ENCODE assay signal across 21 mouse cellular contexts in genomic region chr11:106617821-106618580, GRCm38 (mm10). TPM values are rescaled to one million over a fixed set of nuclear protein-coding genes. Genes with fewer than 3 reads are reported as not detected.
A peak's percentile ranks its signal among the peaks of the same experiment; 100 is the strongest.
DNase-seq lines count a peak whose midpoint lies in the region; TF ChIP-seq lines count a peak whose summit lies in the region.
"Had no signal": no experiment of that assay in that cellular context is flagged by ENCODE, and none has a peak within 500 bp of the region (broad histone marks: within the 10 kb centered on the region; RNA-seq: fewer than 3 reads in every experiment).

No protein-coding gene starts in this region.

- DNase-seq in adrenal gland, postnatal 14 days: peak; percentile 22
- no peak for DNase-seq in adrenal gland, adult 2 months
- DNase-seq in layer of hippocampus, adult 2 months (ENCODE audit: low spot score in 2 of 2): no peak
- DNase-seq in layer of hippocampus, adult 11-12 months (ENCODE audit: low spot score): no peak
- peak; percentile 71 for DNase-seq in 416B (ENCODE audit: low read depth)
- DNase-seq in MEL (ENCODE audit: low read depth, low spot score): no peak
- no peak for DNase-seq in ovary, adult 18-20 months (ENCODE audit: low spot score)
- no peak for DNase-seq in frontal cortex, postnatal 25 days (ENCODE audit: low spot score in 2 of 2)
- DNase-seq: adrenal gland, postnatal 25 days; cerebellum, adult 8-10 months; cerebellum, postnatal 14 days; embryo, embryonic 11 days; gastrocnemius, postnatal 25 days had no signal

- H3K27me3 ChIP-seq in MEL (ENCODE audit: control insufficient read depth in 1 of 2, insufficient read depth in 2 of 2, low read length in 2 of 2): no peaks in the 10 kb centered on the region; a peak in 2 of 4 replicates
- H3K27me3 ChIP-seq: embryonic facial prominence, embryonic 15.5 days; forebrain, embryonic 15.5 days; heart, embryonic 12.5 days; intestine, embryonic 15.5 days had no signal

- no peaks in the 10 kb centered on the region; the same call in 1 of the 2 replicates for H3K79me2 ChIP-seq in MEL (ENCODE audit: control insufficient read depth, insufficient read depth, low read length, poor library complexity)

- TF ChIP-seq RAD21 in MEL (IDR thresholded peaks at IDR 0.05; ENCODE audit: low read depth, low read length): no peak

- peaks cover 0 to 5% of the 10 kb centered on the region in 2 experiments; a peak in 2 of 4 replicates for H3K36me3 ChIP-seq in MEL (ENCODE audit: control insufficient read depth in 1 of 2, insufficient read depth in 2 of 2, low read length in 2 of 2)
- H3K36me3 ChIP-seq: embryonic facial prominence, embryonic 15.5 days; forebrain, embryonic 10.5 days; forebrain, embryonic 15.5 days; heart, embryonic 12.5 days; hindbrain, embryonic 10.5 days; intestine, embryonic 15.5 days had no signal

- no peak for TF ChIP-seq CTCF in layer of hippocampus, adult 2 months (conservative IDR thresholded peaks at IDR 0.05)
- no peak for TF ChIP-seq CTCF in MEL (IDR thresholded peaks at IDR 0.05 in 2 of 3, conservative IDR thresholded peaks at IDR 0.05 in 1 of 3; ENCODE audit: control insufficient read depth in 1 of 3, insufficient read depth in 1 of 3, low read depth in 2 of 3, low read length in 3 of 3, poor library complexity in 1 of 3, severe bottlenecking in 1 of 3)

- no peak overlapping the region for H3K4me3 ChIP-seq in layer of hippocampus, adult 2 months
- H3K4me3 ChIP-seq in MEL (ENCODE audit: control insufficient read depth in 1 of 2, insufficient read depth in 1 of 2, low read depth in 2 of 2, low read length in 2 of 2): no peak overlapping the region
- H3K4me3 ChIP-seq: embryonic facial prominence, embryonic 15.5 days; erythroblast, embryonic 14.5 days; forebrain, embryonic 10.5 days; forebrain, embryonic 15.5 days; heart, embryonic 12.5 days; hindbrain, embryonic 10.5 days; intestine, embryonic 15.5 days had no signal

- TF ChIP-seq EP300 in MEL (IDR thresholded peaks at IDR 0.05; ENCODE audit: low read depth in 1 of 2, low read length in 2 of 2): no peak

- H3K9me3 ChIP-seq in MEL (replicated peaks; ENCODE audit: insufficient read depth, low read length): no peaks in the 10 kb centered on the region
- H3K9me3 ChIP-seq: embryonic facial prominence, embryonic 15.5 days; forebrain, embryonic 10.5 days; forebrain, embryonic 15.5 days; heart, embryonic 12.5 days; hindbrain, embryonic 10.5 days; intestine, embryonic 15.5 days had no signal

- peak overlapping the region; percentile 72; the same call in 1 of the 2 replicates for H3K27ac ChIP-seq in layer of hippocampus, adult 2 months
- no peak overlapping the region for H3K27ac ChIP-seq in MEL (ENCODE audit: control insufficient read depth, low read depth, low read length)
- H3K27ac ChIP-seq: embryonic facial prominence, embryonic 15.5 days; forebrain, embryonic 10.5 days; forebrain, embryonic 15.5 days; hindbrain, embryonic 10.5 days; hindbrain, embryonic 14.5 days; intestine, embryonic 15.5 days had no signal

- H3K4me1 ChIP-seq in MEL (ENCODE audit: control insufficient read depth in 1 of 2, insufficient read depth in 2 of 2, low read length in 2 of 2): peaks cover 3 to 9% of the 10 kb centered on the region in 2 experiments

- no peak overlapping the region for H3K9ac ChIP-seq in MEL (ENCODE audit: control insufficient read depth, low read depth, low read length, poor library complexity, severe bottlenecking)
- H3K9ac ChIP-seq: embryonic facial prominence, embryonic 15.5 days; forebrain, embryonic 15.5 days; heart, embryonic 12.5 days; hindbrain, embryonic 14.5 days; intestine, embryonic 15.5 days had no signal

- no peak for TF ChIP-seq POLR2A in MEL (IDR thresholded peaks at IDR 0.05; ENCODE audit: control insufficient read depth in 1 of 2, insufficient read depth in 1 of 2, low read depth in 1 of 2, low read length in 2 of 2, poor library complexity in 1 of 2)

TF ChIP-seq in MEL, 35 proteins besides CTCF, POLR2A, EP300 and RAD21:
- TF ChIP-seq SIN3A (IDR thresholded peaks at IDR 0.05; ENCODE audit: low read length) (no peak), USF2 (IDR thresholded peaks at IDR 0.05; ENCODE audit: borderline replicate concordance in 1 of 2, insufficient read depth in 1 of 2, low read depth in 1 of 2, low read length in 2 of 2) (peak in 1 of 2 experiments; percentile 62; a peak in 1 of 4 replicates), USF1 (IDR thresholded peaks at IDR 0.05; ENCODE audit: low read depth, low read length) (peak; percentile 84)

RNA-seq across cellular contexts. Expression of gene Tex2, which starts 4.8 kb away (rescaled TPM):
- 40.4 and 44.8 TPM in 2 replicates for total RNA-seq in adrenal gland, postnatal 14 days (2021)
- 10 to 100 TPM; 54.0 to 55.5 TPM for total RNA-seq in adrenal gland, adult 2 months (2021)
- polyA plus RNA-seq in adrenal gland, adult 2 months (2012; rRNA removed): 14.0 and 15.8 TPM in 2 replicates
- total RNA-seq in layer of hippocampus, adult 2 months (2021): 100 to 1,000 TPM; 144 TPM
- total RNA-seq in MEL (2012; rRNA removed): 21.9 and 24.8 TPM in 2 replicates
- polyA plus RNA-seq in MEL (2012; ENCODE audit: insufficient read depth in 1 of 2, insufficient read length in 2 of 2, low read depth in 1 of 2, low replicate concordance in 2 of 2, missing spikeins in 1 of 2): 10 to 100 TPM in 1 of 2 experiments, not detected in 1; 13.7 TPM

Comparison
In these comparisons a context has a peak if more than half of its experiments do, and no peak if none do; other contexts are left out.
1. DNase-seq: peak in adrenal gland, postnatal 14 days (single experiment) and 416B (single experiment); none in adrenal gland, adult 2 months (single experiment), layer of hippocampus, adult 2 months (0 of 2), layer of hippocampus, adult 11-12 months (single experiment), MEL (single experiment), ovary, adult 18-20 months (single experiment) and frontal cortex, postnatal 25 days (0 of 2).